Mouse (Mus musculus) yolk sac, embryonic 10.5 days (tissue): ENCODE data around the gene Galnt3.

Source experiments
- DNase-seq: peaks from one replicate; pipeline ENCODE4 v3.0.0-alpha.2; 2017; ENCODE audit warnings: low spot score

The Galnt3 gene

DNA sequence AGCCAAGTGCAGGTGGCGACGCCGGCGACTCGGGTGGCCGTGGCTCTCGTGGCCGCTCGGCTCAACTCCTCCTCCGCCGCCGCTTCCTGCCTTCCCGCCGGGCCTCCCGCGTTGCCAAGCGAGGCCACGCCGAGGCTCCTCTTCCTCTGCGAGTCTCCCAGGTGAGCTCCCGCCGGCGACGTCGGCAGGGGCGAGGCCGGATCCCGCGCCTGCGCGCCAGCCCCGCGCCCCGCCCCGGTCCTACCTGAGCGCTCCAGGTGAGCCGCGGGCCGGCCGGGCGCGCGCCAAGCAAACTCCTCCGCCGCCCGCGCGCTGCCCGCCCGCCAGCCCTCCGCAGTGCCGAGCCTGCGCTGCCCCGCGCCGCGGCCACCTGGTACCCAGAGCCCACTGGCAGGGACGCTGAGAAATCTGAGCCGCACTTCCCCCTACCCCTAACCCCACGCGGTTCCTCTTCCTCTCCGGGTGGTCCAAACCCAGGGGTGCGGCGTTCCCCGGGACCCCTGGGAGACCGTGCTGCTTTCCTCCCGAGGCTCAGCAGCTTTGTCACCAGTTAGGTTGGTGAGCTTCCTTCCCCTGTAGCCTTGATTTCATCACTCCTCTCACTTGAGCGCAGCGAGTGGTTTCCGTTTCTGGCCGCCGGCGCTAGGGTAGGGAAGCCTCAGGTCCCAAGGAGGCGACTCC is at the start of gene Galnt3:
Galnt3 (minus strand) TSS at position 404 of the 681 bp plus-strand sequence.
- DNase-seq: peak; percentile 71

DNA sequence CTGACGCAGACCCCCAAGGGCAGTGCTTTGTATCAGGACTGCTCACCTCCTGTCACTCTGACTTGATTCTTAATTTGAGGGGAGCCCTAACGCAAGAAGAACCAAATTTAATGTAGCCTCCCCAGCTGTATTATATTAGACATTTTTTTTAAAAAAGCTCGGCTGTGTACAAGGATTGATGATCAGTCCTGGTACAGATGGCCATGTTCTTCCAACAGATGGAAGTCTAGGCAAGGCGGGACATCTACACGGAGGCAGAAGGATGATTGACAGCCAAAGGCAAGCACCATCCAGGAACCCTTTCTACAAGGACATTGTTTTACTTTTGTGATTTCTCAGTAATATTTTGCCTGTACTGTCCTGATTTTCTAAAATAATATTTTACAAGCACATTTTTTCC is 48.3 kb upstream of the Galnt3 start:
- no peak for DNase-seq

DNA sequence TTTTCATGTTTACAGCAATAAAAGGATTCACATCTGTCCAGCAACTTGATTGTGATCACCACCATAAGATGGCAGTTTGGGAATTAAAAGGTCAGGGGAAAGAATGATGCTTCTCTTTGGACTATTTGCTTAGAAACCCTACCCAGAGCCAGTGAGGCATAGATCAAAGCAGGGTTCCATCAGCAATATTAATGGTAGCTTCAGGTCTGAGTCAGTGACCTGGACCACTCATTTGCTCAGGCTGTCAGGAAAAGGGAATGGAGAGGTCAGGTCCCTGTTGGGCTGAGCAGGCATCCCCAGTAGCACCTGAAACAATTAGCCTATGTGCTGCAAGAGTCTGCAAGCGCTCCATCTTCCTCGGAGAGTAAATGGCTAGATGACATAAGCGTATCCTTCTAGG is 46.8 kb upstream of the Galnt3 start:
- no peak for DNase-seq

DNA sequence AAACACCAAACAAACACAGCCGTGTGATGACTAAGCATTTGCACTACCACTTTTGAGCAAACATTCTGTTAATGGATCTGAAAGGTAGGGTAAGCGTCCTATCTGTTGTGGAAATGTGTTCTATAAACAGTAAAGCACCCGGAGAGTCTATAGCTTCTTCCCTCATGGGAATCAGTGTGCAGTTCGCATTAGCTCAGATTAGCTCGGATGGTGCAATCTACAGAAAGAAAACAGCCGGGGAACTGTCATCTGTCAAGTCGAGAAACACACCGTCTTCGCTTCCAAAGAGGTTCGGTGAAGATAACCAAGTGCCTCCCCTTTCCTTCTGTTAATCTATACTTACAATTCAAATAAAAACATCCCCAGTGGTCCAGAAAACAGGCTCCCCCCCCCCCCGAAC is 45.9 kb upstream of the Galnt3 start:
- DNase-seq: no peak

DNA sequence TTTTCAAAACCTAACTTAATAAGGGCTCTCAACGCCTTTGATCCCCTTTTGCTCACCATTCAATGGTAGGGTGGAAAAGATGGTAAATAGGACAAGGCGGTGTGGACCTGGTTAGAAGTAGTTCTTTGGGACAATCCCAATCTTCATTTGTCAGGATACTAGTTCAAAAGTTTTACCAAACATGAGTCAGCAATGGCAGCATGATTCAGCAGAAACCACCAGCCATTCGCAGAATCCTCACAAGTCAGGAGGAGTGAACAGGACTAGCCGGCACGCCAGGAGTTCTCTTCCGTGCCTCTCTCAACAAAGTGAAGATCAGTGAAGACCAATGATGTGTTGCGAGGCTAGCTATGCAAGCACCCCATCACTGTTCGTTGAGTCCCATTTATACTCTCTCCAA is 40.2 kb upstream of the Galnt3 start:
- DNase-seq: no peak

DNA sequence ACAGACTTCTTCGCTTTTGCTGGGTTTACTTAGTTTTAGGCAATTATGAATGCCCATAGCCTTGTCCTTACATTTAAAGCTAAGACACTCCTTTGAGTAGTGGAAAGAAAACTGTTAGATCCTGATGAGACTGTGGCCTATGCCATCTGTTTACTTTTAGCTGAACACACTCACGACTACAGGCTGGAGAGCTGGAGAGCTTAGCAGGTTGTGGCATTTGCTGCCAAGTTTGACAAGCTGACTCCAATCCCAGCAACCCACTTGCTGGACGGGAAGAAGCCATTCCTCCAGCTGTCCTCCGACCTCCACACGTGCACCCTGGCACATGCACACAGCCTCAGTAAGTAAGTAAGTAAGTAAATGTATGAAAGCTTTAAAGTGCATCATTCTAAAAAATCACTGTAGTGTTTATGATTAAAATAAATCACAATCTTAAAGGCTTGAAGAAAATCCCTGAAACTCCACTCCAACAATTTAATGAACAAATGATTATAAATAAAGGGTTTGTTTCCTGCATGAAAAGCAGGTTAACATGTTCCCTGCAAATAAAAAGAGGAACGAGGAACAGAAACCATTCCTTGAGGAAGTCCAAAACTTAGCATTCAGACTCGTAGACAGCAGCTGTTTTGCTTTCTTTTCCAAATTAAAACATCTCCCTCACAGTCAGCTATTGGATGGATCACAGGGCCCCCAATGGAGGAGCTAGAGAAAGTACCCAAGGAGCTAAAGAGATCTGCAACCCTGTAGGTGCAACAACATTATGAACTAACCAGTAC is 33.5 kb upstream of the Galnt3 start:
- no peak for DNase-seq

DNA sequence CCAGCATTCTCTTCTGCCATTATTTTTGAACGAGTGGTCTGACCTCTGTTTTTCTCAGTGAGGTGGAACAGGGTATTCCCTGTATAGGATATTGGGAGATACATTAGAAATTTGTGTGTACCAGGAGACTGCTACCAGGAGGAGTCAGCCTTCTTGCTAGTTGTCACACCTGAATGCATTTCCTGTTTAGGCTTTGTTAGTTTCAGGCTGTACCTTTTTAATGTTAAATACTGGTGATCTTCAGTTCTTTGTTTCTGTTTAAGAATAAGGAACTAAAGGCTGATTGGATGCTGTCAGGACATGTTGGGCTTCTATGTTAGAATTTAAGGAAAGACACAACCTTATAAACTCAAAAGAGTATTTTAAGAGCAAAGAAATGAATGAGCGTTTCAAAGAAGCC is 26.6 kb upstream of the Galnt3 start:
- DNase-seq: no peak

DNA sequence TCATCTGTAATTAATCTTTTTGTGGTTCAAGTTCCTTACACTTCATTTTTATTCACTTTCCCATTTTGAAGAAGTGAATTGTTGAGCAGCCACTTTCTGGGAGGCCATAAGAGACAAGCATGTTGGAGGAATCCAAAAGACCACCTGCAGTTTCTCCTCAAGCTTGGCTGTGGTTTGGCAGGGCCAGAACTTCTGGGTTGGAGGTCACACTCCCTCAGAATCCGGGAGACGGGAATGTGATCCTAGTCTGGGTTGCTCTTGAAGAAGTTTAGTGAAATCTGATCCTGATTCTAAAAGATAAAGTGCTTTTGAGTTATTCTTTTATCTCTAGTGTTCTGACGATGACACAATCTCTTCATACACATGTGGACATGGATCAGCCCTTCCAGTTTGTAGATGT is 25.7 kb upstream of the Galnt3 start:
- no peak for DNase-seq

DNA sequence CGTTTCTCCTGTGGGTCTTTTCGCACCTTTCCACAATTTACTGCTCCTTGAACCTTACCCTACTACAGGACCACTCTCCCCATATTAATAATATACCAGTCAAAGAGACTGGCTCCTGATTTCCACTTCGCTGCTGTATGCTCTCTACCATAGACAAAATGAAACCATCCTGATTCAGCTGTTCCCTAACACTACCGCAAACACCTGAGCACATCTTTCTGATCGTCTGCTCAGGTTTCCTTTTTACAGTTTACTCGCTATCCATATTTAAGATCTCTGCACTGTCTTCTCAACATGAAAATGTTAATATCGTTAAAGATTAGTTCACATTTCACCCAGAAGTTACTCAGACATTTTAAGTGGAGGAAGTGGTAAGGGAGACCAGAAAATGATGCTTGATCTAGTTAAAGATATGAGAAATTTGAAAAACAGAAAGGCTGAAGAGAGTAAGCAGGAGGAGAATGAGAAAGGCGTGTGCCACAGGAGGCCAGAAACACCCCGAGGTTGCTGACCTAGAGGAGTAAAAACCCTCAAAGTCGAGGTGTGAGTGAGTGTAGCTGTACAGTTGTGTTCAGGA is 23.9 kb upstream of the Galnt3 start:
- DNase-seq: no peak

DNA sequence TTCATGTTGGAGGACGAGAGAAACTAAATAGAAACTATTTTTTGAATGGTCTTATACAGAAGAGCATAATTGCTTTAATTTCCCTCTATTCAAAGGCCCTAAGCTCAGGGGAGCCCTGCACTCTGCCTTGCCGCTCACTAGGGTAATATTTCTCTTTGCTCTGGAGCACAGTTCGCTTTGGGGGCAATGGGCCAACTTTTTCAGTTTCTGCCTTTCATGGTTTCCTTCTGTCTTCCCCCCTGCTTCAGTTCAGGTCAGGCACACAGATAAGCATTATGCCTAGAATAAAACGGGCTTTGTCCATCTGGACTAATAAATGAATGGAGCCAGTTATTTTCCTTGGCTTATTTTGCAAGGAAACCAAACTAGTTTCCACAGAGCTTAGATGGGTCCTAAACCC is 21.7 kb upstream of the Galnt3 start:
- DNase-seq: no peak

DNA sequence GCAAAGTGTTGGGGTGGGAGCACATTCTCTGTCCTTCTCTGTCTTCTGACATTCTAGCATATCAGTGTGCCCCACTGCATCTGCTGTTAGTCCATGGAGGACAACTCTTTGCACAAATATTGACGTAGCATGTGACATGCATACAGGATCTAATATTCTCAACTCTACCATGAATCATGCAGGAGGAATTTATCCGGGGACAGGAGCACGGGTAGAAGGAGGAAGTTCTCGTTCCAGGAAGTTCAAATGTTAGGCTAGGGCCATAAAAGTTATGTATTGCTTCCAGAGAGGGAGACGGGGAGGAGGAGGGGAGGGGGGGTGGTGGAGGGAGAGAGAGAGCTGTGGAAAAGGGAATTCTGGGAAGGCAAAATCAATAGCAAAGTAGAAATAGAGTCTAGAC is 20.0 kb upstream of the Galnt3 start:
- peak; percentile 38 for DNase-seq

DNA sequence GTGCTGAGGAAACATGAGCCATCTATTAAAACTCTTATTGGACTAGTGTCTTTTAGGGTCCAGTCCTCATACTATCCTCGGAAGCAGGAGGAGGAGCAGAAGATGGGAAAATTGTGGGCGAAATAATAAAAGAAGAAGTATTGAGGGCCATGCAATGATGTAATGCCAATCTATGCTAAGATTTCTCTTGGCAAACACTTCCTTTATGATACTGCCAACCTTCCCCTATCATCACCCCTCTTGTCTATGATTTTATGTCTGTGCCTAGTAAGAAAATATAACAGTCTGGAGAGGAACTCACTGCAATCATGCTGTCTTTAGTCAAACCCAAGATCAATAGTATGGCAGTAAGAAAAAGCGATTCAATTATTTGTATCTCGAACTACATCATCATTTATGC is 18.5 kb upstream of the Galnt3 start:
- no peak for DNase-seq

DNA sequence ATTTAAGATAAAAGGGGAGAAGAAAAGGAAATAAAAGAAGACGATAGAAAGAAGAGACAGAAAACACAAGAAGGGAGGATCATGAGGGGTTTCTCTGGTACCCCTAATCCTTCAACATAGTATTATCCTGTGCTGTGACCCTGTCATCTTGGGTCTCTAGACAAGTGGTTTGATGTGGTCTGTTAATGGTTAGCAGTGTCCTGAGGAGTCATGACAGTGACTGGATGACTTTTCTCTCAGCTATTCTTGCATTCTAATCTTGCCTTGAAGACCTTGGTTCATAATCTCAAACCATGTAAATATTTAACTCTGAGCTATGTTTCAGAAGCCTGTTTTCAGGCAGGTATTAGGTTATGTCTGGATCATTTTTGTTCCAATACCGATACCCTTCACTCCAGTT is 17.9 kb upstream of the Galnt3 start:
- peak; percentile 54 for DNase-seq

DNA sequence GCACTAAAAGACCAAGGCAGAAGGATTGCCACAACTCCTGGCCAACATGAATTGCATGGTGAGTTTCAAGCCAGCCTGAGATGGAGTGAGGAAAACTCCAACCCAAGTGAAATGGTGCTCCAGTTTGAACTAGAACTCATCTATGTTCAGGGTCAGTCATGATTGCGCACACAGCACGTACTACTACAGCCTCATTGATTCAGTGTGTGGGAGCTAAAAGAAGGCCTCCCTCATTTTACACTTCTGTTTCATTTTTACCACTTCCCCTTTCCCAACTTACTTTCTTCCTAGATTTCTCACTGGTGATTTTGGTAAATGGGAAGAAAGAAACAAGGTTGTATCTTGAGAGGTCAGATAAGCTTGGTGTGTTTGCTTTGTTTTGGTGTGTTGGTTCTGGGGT is 17.5 kb upstream of the Galnt3 start:
- DNase-seq: no peak

DNA sequence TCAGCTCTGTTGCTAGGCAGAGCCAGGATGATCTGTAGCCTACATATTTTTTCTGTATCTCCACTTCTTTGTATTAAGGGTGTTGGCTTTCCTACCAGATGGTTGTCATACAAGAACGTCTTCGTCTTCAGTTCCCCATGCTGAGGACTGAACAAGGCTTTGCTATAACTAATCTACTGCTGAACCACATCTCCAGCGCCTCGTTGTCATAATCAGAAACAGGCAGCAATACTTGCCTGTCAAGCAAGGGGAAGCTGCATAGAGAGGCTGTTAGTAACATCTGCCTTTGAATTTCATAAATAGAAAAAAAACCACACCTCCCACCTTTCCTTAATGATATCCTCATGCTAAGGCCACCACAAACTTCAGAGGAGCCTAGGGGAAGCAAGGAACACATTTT is 15.5 kb upstream of the Galnt3 start:
- no peak for DNase-seq

DNA sequence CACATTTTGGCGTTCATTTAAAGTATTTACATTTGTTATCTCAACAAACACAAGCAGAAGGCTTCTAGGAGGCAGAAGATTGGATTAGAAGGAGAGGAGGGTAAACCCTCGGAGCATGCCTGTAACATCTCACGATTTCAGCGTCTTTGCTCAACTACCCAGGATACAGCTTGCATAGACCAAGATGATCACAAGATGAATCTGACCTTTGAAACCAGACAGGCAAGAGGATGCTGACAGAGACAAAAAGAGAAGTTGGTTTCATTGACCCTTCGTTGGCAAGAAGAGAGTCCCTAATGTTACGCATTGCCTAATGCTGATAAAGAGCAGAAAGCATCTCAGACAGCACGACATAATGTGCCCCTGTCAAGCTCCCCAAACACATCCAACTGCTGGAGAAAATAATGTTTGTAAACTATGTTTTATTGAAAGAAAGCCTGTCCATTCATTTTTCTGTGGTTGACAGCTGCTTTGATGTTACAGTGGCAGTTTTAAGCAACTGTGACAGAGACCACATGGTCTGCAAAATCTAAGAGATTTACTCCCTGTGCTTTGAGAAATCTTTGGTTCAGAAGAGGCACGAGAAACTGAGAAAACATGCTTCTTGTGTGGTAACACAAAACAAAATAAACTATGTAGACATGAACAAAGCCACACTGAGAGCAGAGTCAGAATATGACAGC is 7.2 kb upstream of the Galnt3 start:
- no peak for DNase-seq

DNA sequence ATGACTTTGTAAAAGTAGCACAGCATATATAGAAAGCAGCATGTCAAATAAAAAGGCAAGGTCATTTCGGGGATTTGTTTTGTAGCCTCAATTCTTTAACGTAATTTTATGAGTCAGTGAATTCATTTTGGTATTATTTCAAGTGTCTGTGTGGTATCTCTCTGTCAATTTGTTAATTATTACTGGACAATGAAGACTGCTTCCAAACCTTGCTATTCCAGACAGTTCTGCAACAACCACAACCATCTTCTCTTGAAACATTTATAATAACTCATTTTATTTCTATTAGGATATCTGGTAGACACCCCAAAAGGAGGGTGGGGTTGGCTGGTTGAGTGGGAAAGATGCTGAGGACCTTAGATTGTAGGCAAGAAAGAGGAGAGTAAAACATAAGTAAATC is 4.1 kb upstream of the Galnt3 start:
- DNase-seq: no peak

DNA sequence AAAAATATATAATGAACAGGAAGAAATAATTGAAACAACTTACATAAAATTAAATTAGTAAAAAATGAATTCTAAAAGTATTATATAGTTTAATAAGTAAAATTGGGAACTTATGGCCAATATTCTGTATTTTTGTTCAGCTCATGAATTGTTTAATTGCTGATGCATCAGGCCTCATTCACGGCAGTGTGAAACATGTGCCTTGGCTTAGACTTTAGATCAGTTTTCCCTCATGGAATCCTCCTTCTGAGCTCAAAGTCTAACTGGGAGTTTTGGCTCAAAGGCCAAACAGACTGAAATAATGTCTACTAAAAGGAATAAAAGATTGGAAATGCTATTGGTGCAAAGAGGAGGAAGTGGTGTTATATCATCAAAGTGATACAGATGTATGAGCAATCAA is 2.7 kb upstream of the Galnt3 start:
- no peak for DNase-seq

DNA sequence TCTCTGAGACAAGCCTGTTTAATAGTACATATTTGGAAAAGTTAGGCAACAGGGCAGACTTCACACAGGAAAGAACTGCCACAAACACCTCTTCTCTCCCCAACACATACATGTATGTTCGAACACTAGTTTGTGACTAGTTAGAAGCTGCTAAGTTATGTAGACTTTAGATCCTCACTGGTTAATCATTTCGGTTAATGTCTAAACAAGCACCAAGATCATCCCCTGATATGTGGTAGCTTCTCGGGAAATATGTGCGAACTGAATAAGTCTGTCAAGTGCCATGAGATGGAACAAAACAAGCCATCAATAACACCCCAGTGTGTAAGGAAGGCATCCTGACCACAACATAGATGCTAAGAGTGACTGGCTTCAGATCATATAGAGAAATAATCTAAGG is 2.1 kb upstream of the Galnt3 start:
- DNase-seq: no peak

DNA sequence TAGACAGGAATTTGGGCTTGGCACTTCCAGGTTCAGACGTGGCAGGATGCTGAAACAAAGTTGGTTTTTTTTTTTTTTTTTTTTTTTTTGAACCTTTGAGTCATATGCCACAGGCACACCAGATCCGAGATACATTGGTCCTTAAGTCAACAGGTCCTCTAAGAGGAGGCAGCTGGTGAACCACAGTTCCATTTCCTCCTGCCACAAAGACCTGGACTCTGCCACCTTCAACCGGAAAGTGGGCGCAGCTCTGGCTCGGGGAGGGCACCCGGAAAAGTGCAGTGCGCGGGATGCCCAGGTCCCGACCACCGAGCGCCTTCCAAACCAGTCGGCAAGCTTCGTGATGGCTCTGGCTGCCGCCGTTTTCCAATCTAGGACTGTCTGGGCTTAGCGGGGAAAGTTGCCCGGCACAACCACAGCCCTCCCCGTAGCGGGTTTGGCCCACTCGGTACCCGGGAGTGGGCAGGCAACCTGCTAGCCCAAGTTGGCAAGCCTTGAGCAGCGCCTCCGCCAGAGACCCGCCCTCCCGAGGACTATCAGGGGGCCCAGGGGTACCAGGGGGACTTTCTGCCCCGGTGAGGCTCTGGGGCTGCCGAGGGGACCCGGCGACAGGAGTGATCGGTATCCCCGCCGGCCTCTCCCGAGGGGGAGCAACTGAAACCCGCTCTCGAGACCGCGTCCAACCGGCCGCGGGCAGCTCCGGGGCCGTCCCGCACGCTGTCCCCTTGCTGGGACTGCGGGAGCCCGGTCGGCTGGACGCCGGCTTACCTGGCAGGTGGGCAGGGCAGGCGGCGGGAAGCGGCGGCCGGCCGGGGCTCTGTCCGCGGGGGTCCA is 821 bp downstream of the Galnt3 start:
- no peak for DNase-seq

DNA sequence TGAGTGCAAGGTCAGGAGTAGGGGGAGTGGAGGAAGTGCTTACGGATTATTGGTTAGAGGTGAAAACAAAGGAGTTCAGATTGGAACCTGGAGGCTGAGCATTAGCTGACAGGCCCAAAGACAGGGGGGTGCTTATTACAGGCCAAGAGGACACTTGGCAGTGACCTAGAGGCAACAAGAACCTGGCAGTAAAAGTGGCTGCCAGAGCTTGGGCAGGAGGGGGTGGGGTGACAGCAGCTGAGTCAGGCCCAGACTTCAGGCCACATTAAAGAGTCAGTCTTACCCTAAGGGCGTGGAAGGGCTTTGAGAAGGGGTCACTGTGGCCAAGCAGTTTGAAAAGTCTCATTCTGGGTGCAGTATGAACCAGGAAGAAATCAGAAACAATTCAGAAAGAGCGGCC is 7.1 kb downstream of the Galnt3 start:
- no peak for DNase-seq

DNA sequence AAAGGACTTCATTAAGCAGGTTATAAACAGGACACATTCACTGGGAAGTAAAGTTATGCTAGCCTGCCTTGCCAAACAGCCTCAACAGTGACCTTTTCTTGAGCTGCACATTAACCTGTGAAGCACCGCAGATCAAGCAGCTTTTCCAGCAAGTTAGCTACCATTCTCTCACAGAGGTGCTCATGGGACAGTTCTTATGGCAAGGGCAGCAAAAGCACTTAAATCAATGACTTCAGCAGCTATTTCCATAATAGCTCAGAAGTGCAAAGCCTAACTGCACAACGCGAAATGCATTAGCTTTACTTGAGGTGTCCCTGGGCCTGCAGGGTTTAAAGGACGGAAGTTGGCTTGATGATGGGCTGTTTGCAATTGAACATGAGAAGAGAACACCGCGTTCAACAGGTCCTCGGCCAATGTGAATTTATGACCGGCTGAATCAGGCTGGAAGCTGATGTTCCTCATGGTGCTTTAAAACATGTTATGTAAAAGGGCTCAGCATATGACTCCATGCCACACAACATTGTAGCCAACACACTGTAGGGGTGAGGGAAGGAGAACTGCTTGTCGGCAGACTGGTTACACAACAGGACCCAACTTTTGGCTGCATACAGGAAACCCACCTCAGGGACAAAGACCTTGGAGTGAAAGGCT is 16.8 kb downstream of the Galnt3 start:
- DNase-seq: no peak
